Mouse (Mus musculus) embryonic facial prominence, embryonic 11.5 days (tissue): ENCODE measurements around the gene Emp3. TPM values are rescaled to one million over a fixed set of nuclear protein-coding genes. Genes with fewer than 3 reads are reported as not detected.

Experiments used
- ATAC-seq: fragments of 200-750 bp; cut with Nextera tagmentation; replicated peaks from 2 replicates; pipeline ENCODE4 v1.8.0; 2017; ENCODE audit warnings: low read depth; ENCODE audit not compliant: insufficient number of reproducible peaks, low FRiP score, low TSS enrichment
- DNase-seq: peaks from one replicate; pipeline ENCODE4 v3.0.0-alpha.2; 2015; ENCODE audit warnings: low spot score
- H3K27ac ChIP-seq: fragments of 300-500 bp; sonication (generic); replicated peaks from 2 replicates; pipeline ENCODE4 v1.5.1; 2014; ENCODE audit warnings: mild to moderate bottlenecking, low read depth, low read length, control low read depth
- H3K27me3 ChIP-seq: fragments of 300-500 bp; sonication (generic); 2 replicates; pipeline ENCODE4 v1.6.1; 2014; ENCODE audit warnings: mild to moderate bottlenecking, low read length, moderate library complexity, mixed read lengths; ENCODE audit not compliant: control insufficient read depth, insufficient read depth
- H3K36me3 ChIP-seq: fragments of 300-500 bp; sonication (generic); replicated peaks from 2 replicates; pipeline ENCODE4 v1.6.1; 2014; ENCODE audit warnings: low read depth, mild to moderate bottlenecking, low read length, moderate library complexity, mixed read lengths; ENCODE audit not compliant: control insufficient read depth, insufficient read depth
- H3K4me1 ChIP-seq: fragments of 300-500 bp; sonication (generic); 2 replicates; pipeline ENCODE4 v1.6.1; 2014; ENCODE audit warnings: low read length, mixed read lengths; ENCODE audit not compliant: control insufficient read depth, insufficient read depth
- H3K4me2 ChIP-seq: fragments of 300-500 bp; sonication (generic); 2 replicates; pipeline ENCODE4 v1.6.1; 2014; ENCODE audit warnings: low read depth, mild to moderate bottlenecking, control low read depth, low read length, moderate library complexity
- H3K4me3 ChIP-seq: fragments of 300-500 bp; sonication (generic); 2 replicates; pipeline ENCODE4 v1.5.1; 2014; ENCODE audit warnings: low read depth, low read length, control low read depth
- H3K9ac ChIP-seq: fragments of 300-500 bp; sonication (generic); replicated peaks from 2 replicates; pipeline ENCODE4 v1.6.1; 2014; ENCODE audit warnings: mild to moderate bottlenecking, control low read depth, low read length
- H3K9me3 ChIP-seq: fragments of 300-500 bp; sonication (generic); replicated peaks from 2 replicates; pipeline ENCODE4 v1.6.1; 2016; ENCODE audit warnings: mild to moderate bottlenecking, low read length, inconsistent platforms, mixed read lengths; ENCODE audit not compliant: control insufficient read depth
- WGBS: fragments of 180-500 bp; shearing (Covaris S2); extraction: QIAGEN DNeasy Blood & Tissue Kit; methylation state at CpG from one replicate; pipeline ENCODE4 v1.1.7; 2014; 5-methylcytosine and 5-hydroxymethylcytosine counted together
- polyA plus RNA-seq: library from polyadenylated mRNA; unstranded; fragments of >200 nt; fragmentation: Nextera tagmentation; extraction: Ambion mirVana; gene quantifications from 2 replicates; pipeline ENCODE4 v1.2.1, GENCODE M21; 2014

The Emp3 gene
- polyA plus RNA-seq, 1 experiment from 2014 or later: 24.9 TPM

DNA sequence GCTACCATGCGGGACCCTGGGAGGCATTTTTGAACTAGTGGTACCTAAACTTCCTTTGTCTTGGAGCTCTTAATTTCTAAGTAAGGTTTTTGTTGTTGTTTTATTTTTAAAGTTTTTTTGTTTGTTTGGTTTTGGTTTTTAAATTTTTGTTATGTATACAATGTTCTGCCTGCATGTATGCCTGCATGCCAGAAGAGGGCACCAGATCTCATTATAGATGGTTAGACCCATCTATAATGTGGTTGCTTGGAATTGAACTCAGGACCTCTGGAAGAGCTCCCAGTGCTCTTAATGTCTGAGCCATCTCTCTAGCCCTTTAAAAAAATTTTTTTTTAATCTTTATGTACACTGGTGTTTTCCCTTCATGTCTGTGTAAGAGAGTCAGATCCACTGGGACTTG is 8.5 kb upstream of the Emp3 start:
- Histone ChIP-seq H3K27ac (no peak overlapping the region), H3K9me3 (no peaks in the 10 kb centered on the region), H3K4me1 (no peaks in the 10 kb centered on the region), H3K4me3 (no peak overlapping the region), H3K36me3 (no peaks in the 10 kb centered on the region), H3K4me2 (no peak overlapping the region), H3K9ac (no peak overlapping the region), H3K27me3 (peaks cover 3% of the 10 kb centered on the region; the same call in 1 of the 2 replicates)
- 84% methylated on average over 1 of the region's 1 CpGs for WGBS
- DNase-seq (no peak), ATAC-seq (no peak)

DNA sequence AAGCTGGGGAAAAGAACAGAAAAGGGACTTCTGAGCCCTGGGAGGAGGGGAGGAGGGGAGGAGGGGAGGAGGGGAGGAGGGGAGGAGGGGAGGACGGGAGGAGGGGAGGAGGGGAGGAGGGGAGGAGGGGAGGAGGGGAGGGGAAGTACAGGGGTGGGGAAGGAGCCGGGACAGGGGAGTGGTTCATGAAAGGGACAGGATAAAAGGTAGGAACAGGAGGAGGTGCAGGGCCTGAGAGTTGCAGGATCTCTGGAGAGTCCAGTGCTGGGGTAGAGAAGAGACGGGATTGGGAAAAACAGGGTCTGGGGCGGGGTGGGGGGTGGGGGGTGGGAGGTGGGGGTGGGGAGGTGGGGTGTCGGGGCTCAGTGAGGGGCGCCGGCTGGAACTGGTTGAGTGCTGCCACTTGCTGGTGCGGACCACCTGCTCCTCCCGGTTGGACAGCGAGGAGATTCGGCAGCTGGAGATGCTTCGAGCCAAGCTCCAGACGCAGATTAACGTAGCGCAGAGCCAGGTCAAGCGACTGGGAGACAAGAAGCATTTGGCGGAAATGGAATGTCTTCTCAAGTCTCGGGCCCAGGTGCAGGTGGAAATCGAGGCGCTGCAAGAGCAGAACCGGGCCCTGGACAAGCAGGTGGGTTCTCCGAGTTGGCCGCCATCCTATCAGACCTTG is 7.6 kb upstream of the Emp3 start:
- Histone ChIP-seq H3K4me2 (no peak overlapping the region), H3K9me3 (no peaks in the 10 kb centered on the region), H3K27me3 (peaks cover 3% of the 10 kb centered on the region; the same call in 1 of the 2 replicates), H3K36me3 (no peaks in the 10 kb centered on the region), H3K9ac (no peak overlapping the region), H3K4me3 (no peak overlapping the region), H3K27ac (no peak overlapping the region), H3K4me1 (no peaks in the 10 kb centered on the region)
- WGBS: 12% methylated on average over 18 of the region's 23 CpGs
- no peak for DNase-seq
- no peak for ATAC-seq

DNA sequence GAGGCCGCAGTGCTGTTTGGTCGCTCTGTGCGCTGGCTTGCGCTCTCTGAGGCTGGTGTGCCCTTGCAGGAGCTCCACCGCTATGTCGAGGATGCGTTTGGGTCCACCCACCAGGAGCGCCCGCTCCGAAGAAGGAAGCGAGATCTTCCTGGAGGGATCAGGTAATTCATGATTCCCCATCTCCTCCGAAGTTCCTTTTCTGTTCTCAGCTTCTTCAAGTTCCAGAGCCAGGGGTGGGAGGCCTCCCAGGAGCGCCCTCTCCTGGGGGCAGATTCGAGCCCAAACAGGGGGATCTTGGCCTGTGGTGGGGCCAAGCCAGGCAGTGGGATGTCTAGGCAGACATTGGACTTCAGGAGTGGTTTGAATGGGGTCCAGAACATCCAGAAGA is 3.2 kb upstream of the Emp3 start:
- H3K36me3 ChIP-seq: no peaks in the 10 kb centered on the region
- peak overlapping the region; percentile 24 for H3K4me2 ChIP-seq
- peaks cover 2% of the 10 kb centered on the region; the same call in 1 of the 2 replicates for H3K4me1 ChIP-seq
- peak overlapping the region; percentile 5; the same call in 1 of the 2 replicates for H3K4me3 ChIP-seq
- no peaks in the 10 kb centered on the region for H3K9me3 ChIP-seq
- H3K27ac ChIP-seq: no peak overlapping the region
- H3K9ac ChIP-seq: peak overlapping the region; percentile 23; the same call in 1 of the 2 replicates
- 13% methylated on average over 14 of the region's 14 CpGs for WGBS
- ATAC-seq (no peak), DNase-seq (no peak)
- peaks cover 3% of the 10 kb centered on the region; the same call in 1 of the 2 replicates for H3K27me3 ChIP-seq

DNA sequence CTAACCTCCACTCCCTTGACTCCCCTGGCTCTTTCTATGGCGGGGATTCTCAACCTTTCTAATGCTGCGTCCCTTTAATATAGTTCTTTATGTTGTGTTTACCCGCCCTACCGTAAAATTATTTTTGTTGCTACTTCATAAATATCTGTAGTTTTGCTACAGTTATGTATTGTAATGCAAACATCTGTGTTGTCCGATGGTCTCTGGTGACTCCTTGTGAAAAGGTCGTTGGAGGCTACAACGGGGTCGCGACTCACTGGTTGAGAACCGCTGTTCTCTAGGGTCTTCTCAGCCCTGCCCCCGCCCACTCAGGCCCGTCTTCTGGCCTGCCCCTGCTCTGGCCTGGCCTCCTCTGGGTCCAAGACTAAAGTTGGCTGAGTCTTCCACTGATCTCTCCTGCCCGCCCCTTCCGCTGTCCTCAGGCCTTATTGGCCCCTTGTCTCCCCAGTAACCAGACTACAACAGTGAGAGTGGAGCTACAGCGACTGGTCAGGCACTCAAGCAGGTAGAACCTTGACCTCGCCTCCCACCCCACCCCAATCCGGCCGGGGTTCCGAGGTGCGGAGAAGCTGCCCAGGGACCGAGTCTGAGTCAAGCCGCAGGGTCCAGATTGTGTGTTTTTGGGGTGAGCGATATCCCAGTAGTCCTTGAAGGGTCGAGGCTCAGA is 2.7 kb upstream of the Emp3 start, which contains the start of gene Ccdc114:
TSS of gene Ccdc114 (plus strand) at position 311 of the 667 bp plus-strand sequence.
- Histone ChIP-seq H3K4me1 (peaks cover 2% of the 10 kb centered on the region; the same call in 1 of the 2 replicates), H3K9me3 (no peaks in the 10 kb centered on the region), H3K9ac (peak within 1 kb of the TSS; percentile 51), H3K4me3 (peak within 1 kb of the TSS; percentile 31), H3K27me3 (peaks cover 3% of the 10 kb centered on the region; the same call in 1 of the 2 replicates), H3K27ac (peak within 1 kb of the TSS; percentile 82), H3K4me2 (peak within 1 kb of the TSS; percentile 55), H3K36me3 (no peaks in the 10 kb centered on the region)
- peak; percentile 49 for DNase-seq
- ATAC-seq: peak; percentile 54
- 4% methylated on average over 24 of the region's 24 CpGs for WGBS

DNA sequence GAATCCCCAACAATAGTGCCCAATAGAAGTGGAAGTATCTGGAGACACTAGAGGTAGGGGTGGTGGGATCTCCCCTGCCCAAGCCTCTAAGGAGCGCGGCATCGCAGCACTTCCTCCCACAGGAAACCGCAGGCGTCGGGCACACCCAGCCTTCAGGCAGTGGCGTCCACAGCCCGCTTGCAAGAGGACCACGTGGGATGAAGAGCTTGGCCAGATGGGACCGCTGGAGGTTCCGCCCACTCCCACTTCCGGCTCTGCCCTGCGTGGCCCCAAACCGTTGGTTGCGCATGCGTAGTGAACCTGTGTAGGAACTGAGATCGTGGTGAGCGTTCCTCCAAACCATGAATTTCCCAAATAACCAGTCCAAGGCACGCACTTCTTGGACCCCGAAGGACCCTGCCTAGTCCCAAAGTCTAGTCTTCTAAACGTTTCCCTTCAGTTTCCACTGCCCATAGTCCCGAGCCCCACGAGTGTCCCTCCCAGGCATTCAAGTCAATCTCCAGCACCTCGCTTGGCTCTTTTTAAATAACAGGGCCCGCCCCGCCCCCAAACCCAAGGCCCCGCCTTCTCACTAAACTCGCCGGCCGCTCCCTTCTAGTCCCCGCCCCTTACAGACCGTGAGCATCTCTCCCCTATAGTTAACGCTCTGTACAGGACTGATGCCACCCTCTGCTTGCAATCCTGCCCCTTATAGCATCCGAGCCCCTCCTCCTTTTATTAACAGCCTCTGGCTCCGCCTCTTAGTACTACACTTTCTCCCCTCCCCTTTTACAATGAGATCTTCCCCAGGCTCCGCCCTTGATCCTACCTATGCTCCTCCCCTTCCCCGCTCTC is 1.9 kb upstream of the Emp3 start:
- peak overlapping the region; percentile 31 for H3K4me3 ChIP-seq
- peak overlapping the region; percentile 55 for H3K4me2 ChIP-seq
- peak overlapping the region; percentile 51 for H3K9ac ChIP-seq
- DNase-seq (peak; percentile 96), ATAC-seq (peak; percentile 87)
- no peaks in the 10 kb centered on the region; the same call in 1 of the 2 replicates for H3K36me3 ChIP-seq
- H3K4me1 ChIP-seq: peaks cover 2% of the 10 kb centered on the region; the same call in 1 of the 2 replicates
- H3K9me3 ChIP-seq: no peaks in the 10 kb centered on the region
- H3K27me3 ChIP-seq: peaks cover 2% of the 10 kb centered on the region; the same call in 1 of the 2 replicates
- peak overlapping the region; percentile 82 for H3K27ac ChIP-seq
- under 1% methylated on average over 37 of the region's 37 CpGs for WGBS

DNA sequence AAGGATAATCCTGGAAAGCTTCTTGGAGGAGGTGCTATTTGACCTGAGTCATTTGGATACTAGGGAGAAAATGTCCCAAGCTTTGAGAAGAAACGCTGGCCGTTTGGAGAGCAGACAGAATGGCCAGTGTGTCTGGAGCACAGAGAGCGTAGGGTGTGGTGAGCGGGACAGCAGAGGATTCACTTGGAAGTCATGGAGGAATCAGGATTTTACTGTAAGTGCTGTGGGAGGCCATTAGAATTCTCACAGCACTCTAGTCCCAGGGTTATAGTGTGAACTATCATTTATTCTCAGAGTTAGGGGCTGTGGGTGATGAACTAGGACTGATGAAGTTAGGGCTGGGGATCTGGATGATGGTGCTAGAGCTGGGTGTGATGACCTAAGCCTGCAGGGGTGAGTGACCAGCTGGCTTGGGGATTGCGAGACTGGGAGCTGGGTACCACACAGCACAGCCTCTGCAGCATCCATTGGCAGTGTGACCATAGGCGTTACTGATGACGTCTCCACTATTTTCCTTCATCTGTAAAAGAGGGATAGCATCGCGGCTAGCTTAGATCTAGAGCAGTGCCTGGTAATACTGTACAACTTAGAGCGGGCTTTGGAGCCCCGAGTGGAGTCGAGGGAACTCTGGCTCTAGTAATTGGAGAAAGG is 871 bp upstream of the Emp3 start:
- H3K9ac ChIP-seq: peak overlapping the region; percentile 51; the same call in 1 of the 2 replicates
- H3K27me3 ChIP-seq: no peaks in the 10 kb centered on the region
- no peaks in the 10 kb centered on the region; the same call in 1 of the 2 replicates for H3K36me3 ChIP-seq
- peak overlapping the region; percentile 82; the same call in 1 of the 2 replicates for H3K27ac ChIP-seq
- WGBS: 79% methylated on average over 12 of the region's 12 CpGs
- peaks cover 5% of the 10 kb centered on the region; the same call in 1 of the 2 replicates for H3K4me1 ChIP-seq
- ATAC-seq: no peak
- H3K4me2 ChIP-seq: no peak overlapping the region
- H3K9me3 ChIP-seq: no peaks in the 10 kb centered on the region
- no peak overlapping the region for H3K4me3 ChIP-seq
- no peak for DNase-seq

DNA sequence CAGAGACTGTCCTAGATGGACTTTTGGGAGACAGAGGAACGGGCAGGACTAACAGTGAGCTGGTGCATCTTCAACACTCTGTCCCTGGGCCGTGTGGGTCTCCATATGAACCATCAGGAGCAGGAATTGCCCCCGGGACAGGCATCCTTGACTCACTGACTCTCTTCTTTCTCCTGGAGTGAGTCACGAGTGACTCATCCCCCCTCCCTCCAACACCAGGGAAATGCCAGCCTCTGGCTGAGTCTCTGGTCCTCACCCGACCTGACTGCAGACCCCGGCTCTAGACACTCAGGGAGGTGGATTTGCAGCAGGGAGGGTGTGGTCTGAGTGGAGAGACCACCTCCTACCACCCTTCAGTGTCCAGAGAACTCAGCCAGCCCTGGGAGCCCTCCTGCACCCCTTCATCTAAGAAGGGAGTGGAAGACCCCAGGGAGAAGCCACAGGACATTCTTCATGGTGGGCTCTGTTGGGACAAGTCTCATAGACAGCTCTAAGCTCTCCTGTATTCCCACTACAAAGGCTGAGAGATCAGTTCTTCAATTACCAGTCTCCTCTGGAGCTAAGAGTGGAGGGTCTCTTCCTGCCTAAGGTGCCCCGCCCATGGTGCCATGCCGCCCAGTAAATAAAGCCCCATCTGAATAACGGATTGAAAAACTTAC is 492 bp downstream of the Emp3 start:
- Histone ChIP-seq H3K9me3 (no peaks in the 10 kb centered on the region), H3K27ac (no peak overlapping the region), H3K36me3 (no peaks in the 10 kb centered on the region; the same call in 1 of the 2 replicates), H3K4me2 (peak overlapping the region; percentile 21), H3K9ac (peak overlapping the region; percentile 23), H3K4me3 (peak overlapping the region; percentile 26), H3K27me3 (no peaks in the 10 kb centered on the region), H3K4me1 (peaks cover 9% of the 10 kb centered on the region; the same call in 1 of the 2 replicates)
- ATAC-seq (no peak), DNase-seq (no peak)
- WGBS: 52% methylated on average over 9 of the region's 9 CpGs
